Mouse (Mus musculus) forebrain, embryonic 11.5 days (tissue): ENCODE measurements around the gene Ctsd. TPM values are rescaled to one million over a fixed set of nuclear protein-coding genes. Genes with fewer than 3 reads are reported as not detected.
"Not testable (repeated sequence)": the region's sequence is repeated elsewhere in the genome, so short reads cannot be mapped to it uniquely, and the experiment has no call there.

Source experiments
- ATAC-seq: fragments of 200-750 bp; cut with Nextera tagmentation; replicated peaks from 2 replicates; pipeline ENCODE4 v1.8.0; 2017; ENCODE audit warnings: moderate TSS enrichment; ENCODE audit not compliant: low FRiP score
- DNase-seq: peaks from one replicate; pipeline ENCODE4 v3.0.0-alpha.2; 2017; ENCODE audit warnings: low spot score
- H3K27ac ChIP-seq: fragments of 300-500 bp; sonication (generic); 2 replicates; pipeline ENCODE4 v1.5.1; 2014; ENCODE audit warnings: low read depth, low read length
- H3K27me3 ChIP-seq: fragments of 300-500 bp; sonication (generic); 2 replicates; pipeline ENCODE4 v1.6.1; 2014; ENCODE audit warnings: mild to moderate bottlenecking, low read length, mixed read lengths; ENCODE audit not compliant: control insufficient read depth, insufficient read depth
- H3K36me3 ChIP-seq: fragments of 300-500 bp; sonication (generic); 2 replicates; pipeline ENCODE4 v1.6.1; 2014; ENCODE audit warnings: mild to moderate bottlenecking, low read length, moderate library complexity, mixed read lengths; ENCODE audit not compliant: control insufficient read depth, insufficient read depth
- H3K4me1 ChIP-seq: fragments of 300-500 bp; sonication (generic); replicated peaks from 2 replicates; pipeline ENCODE4 v1.6.1; 2014; ENCODE audit warnings: low read length, mixed read lengths; ENCODE audit not compliant: control insufficient read depth, insufficient read depth
- H3K4me2 ChIP-seq: fragments of 300-500 bp; sonication (generic); 2 replicates; pipeline ENCODE4 v1.6.1; 2014; ENCODE audit warnings: low read depth, mild to moderate bottlenecking, low read length, moderate library complexity, mixed read lengths; ENCODE audit not compliant: severe bottlenecking
- H3K4me3 ChIP-seq: fragments of 300-500 bp; sonication (generic); 2 replicates; pipeline ENCODE4 v1.5.1; 2014; ENCODE audit warnings: low read depth, low read length
- H3K9ac ChIP-seq: fragments of 300-500 bp; sonication (generic); 2 replicates; pipeline ENCODE4 v1.6.1; 2014; ENCODE audit warnings: low read length
- H3K9me3 ChIP-seq: fragments of 300-500 bp; sonication (generic); 2 replicates; pipeline ENCODE4 v1.6.1; 2016; ENCODE audit warnings: low read length, mixed read lengths; ENCODE audit not compliant: control insufficient read depth
- WGBS: fragments of 180-500 bp; shearing (Covaris S2); extraction: QIAGEN DNeasy Blood & Tissue Kit; methylation state at CpG from one replicate; pipeline ENCODE4 v1.1.7; 2014; 5-methylcytosine and 5-hydroxymethylcytosine counted together
- polyA plus RNA-seq: library from polyadenylated mRNA; unstranded; fragments of >200 nt; fragmentation: Nextera tagmentation; extraction: Ambion mirVana; gene quantifications from 2 replicates; pipeline ENCODE4 v1.2.1, GENCODE M21; 2014

Gene Ctsd
- polyA plus RNA-seq, 1 experiment from 2014 or later = 129 TPM

- H3K9ac ChIP-seq = no peak overlapping the region
- DNase-seq (no peak), ATAC-seq (no peak)
- WGBS = 85% methylated on average over 4 of the region's 4 CpGs
- H3K4me1 ChIP-seq = no peaks in the 10 kb centered on the region
- H3K27me3 ChIP-seq = no peaks in the 10 kb centered on the region
- no peaks in the 10 kb centered on the region for H3K36me3 ChIP-seq
- no peaks in the 10 kb centered on the region for H3K9me3 ChIP-seq
- H3K27ac ChIP-seq = no peak overlapping the region
- no peak overlapping the region for H3K4me2 ChIP-seq
- no peak overlapping the region for H3K4me3 ChIP-seq
Measured at GRCm38 (mm10) chr7:142347542-142347941, 40.3 kb downstream of the Ctsd start.

DNA sequence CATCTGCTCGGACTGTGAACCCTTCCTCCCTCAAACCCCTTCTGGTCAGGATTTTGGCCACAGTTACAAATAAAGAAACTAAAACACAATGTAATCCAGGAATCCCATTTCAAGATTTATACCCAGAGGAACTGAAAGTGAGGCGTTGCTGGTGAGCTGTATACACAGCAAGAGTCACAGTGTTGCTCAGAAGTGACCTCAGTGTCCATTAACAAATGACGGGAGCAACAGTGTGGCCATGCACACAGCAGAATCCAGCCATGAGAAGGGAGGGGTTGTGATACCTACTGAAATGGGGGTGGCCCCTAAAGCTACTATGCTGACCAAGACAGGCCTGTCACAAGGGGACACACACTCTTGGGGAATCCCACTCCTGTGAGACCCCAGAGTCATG is 45.6 kb downstream of the Ctsd start:
- H3K9ac ChIP-seq = no peak overlapping the region
- no peaks in the 10 kb centered on the region for H3K4me1 ChIP-seq
- no peaks in the 10 kb centered on the region for H3K9me3 ChIP-seq
- 83% methylated on average over 3 of the region's 3 CpGs for WGBS
- no peak overlapping the region for H3K4me3 ChIP-seq
- ATAC-seq = no peak
- no peak overlapping the region for H3K27ac ChIP-seq
- no peaks in the 10 kb centered on the region for H3K27me3 ChIP-seq
- no peaks in the 10 kb centered on the region for H3K36me3 ChIP-seq
- no peak for DNase-seq
- no peak overlapping the region for H3K4me2 ChIP-seq

- 81% methylated on average over 10 of the region's 10 CpGs for WGBS
- no peak overlapping the region for H3K27ac ChIP-seq
Measured at GRCm38 (mm10) chr7:142341564-142342246, 46.1 kb downstream of the Ctsd start.

GRCm38 (mm10) chr7:142340269-142340970 is 47.4 kb downstream of the Ctsd start:
- Histone ChIP-seq H3K4me1 (no peaks in the 10 kb centered on the region), H3K4me3 (no peak overlapping the region), H3K9me3 (no peaks in the 10 kb centered on the region), H3K4me2 (no peak overlapping the region), H3K27ac (no peak overlapping the region), H3K9ac (no peak overlapping the region), H3K27me3 (no peaks in the 10 kb centered on the region), H3K36me3 (no peaks in the 10 kb centered on the region)
- WGBS = 59% methylated on average over 10 of the region's 10 CpGs
- DNase-seq (no peak), ATAC-seq (no peak)

More at GRCm38 (mm10) chr7:142341564-142342246, 46.1 kb downstream of the Ctsd start:
- Histone ChIP-seq H3K9ac (no peak overlapping the region), H3K9me3 (no peaks in the 10 kb centered on the region), H3K27me3 (no peaks in the 10 kb centered on the region), H3K36me3 (no peaks in the 10 kb centered on the region), H3K4me1 (no peaks in the 10 kb centered on the region), H3K4me2 (no peak overlapping the region), H3K4me3 (no peak overlapping the region)
- ATAC-seq (no peak), DNase-seq (no peak)

DNA sequence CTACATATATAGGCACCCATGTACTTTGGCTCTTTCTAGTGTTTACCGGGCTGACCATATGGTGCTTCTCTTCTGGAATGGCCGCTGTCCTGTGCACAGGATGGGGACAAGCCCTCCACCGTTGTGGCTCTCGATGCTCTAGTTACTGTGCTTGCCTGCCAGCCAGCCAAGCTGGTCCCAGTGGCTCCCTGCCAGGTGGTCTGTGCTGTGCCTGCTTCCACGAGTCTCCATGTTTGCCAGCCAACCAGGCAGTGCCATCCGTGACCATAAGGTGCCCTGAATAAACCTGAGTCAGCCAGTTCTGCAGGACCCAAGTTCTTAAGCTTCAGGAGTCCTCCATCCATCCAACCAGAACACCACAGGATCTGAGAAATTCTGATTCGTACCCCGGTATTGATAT is 52.7 kb downstream of the Ctsd start:
- Histone ChIP-seq H3K4me1 (no peaks in the 10 kb centered on the region), H3K36me3 (no peaks in the 10 kb centered on the region), H3K4me3 (no peak overlapping the region), H3K9me3 (no peaks in the 10 kb centered on the region), H3K9ac (no peak overlapping the region), H3K27ac (no peak overlapping the region), H3K27me3 (no peaks in the 10 kb centered on the region), H3K4me2 (no peak overlapping the region)
- WGBS = 87% methylated on average over 8 of the region's 8 CpGs
- DNase-seq = no peak
- ATAC-seq = no peak

- Histone ChIP-seq H3K36me3 (no peaks in the 10 kb centered on the region), H3K9me3 (no peaks in the 10 kb centered on the region), H3K4me2 (no peak overlapping the region), H3K9ac (no peak overlapping the region), H3K4me3 (no peak overlapping the region), H3K27me3 (no peaks in the 10 kb centered on the region), H3K27ac (no peak overlapping the region), H3K4me1 (no peaks in the 10 kb centered on the region)
- peak; percentile 71; the same call in 1 of the 2 replicates for ATAC-seq
- peak; percentile 96 for DNase-seq
- WGBS = 2% methylated on average over 3 of the region's 3 CpGs
Measured at GRCm38 (mm10) chr7:142334246-142334645, 53.6 kb downstream of the Ctsd start.

DNA sequence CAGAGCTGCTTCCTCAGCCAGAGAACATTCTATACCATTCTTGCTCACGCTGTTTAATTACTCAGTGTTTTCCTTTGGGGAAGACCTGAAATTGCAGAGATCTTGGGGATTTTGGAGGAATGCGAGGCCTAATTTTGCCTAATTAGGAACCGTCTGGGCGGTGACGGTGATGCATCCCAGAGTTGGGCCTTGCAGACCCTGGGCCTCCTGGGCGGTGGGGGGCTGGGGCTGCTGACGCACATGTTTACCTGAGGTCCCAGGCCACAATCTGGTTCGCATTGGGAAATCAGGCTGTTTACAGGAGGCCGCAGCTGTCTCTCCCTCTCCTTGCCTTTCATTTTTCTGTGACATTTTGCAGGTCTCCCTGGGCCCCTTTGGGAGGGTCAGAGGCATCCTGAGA is 55.1 kb downstream of the Ctsd start:
- WGBS = 74% methylated on average over 3 of the region's 9 CpGs
- H3K9me3 ChIP-seq, H3K27ac ChIP-seq, DNase-seq, H3K36me3 ChIP-seq, H3K4me1 ChIP-seq, H3K27me3 ChIP-seq, H3K9ac ChIP-seq, H3K4me3 ChIP-seq, H3K4me2 ChIP-seq, ATAC-seq: not testable (repeated sequence)

DNA sequence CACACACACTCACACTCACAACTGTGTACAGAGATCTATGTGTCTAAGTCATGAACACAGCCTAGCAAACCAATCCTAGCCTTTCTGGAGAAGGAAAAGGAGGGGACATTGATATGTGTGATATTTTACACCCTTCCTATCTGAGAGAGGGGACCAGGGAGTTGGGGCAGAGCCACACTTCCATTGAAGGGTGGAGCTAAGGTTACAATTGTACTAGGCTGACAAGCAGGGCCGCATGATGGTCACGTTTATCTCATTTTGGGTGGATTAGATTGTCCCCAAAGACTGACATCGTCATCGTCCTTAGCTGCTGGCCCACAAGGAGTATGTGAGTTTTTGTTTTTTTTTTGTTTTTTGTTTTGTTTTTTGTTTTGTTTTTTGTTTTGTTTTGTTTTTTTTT is 56.6 kb downstream of the Ctsd start:
- no peak for DNase-seq
- Histone ChIP-seq H3K4me2 (no peak overlapping the region), H3K9ac (no peak overlapping the region), H3K9me3 (no peaks in the 10 kb centered on the region), H3K36me3 (no peaks in the 10 kb centered on the region), H3K4me3 (no peak overlapping the region), H3K27ac (no peak overlapping the region), H3K4me1 (no peaks in the 10 kb centered on the region), H3K27me3 (no peaks in the 10 kb centered on the region)
- ATAC-seq = no peak
- 84% methylated on average over 4 of the region's 4 CpGs for WGBS

GRCm38 (mm10) chr7:142330271-142330724 is 57.5 kb downstream of the Ctsd start:
- no peak overlapping the region for H3K4me2 ChIP-seq
- no peaks in the 10 kb centered on the region for H3K9me3 ChIP-seq
- 87% methylated on average over 9 of the region's 9 CpGs for WGBS
- no peaks in the 10 kb centered on the region for H3K27me3 ChIP-seq
- H3K4me3 ChIP-seq = no peak overlapping the region
- no peak overlapping the region for H3K9ac ChIP-seq
- no peak overlapping the region for H3K27ac ChIP-seq
- H3K4me1 ChIP-seq = no peaks in the 10 kb centered on the region
- H3K36me3 ChIP-seq = no peaks in the 10 kb centered on the region
- ATAC-seq (no peak), DNase-seq (no peak)
